Mouse (Mus musculus) CH12.LX (cell line): ENCODE measurements around the gene Nlrp3. TPM values are rescaled to one million over a fixed set of nuclear protein-coding genes. Genes with fewer than 3 reads are reported as not detected.

Source experiments
- DNase-seq: peaks from one replicate; pipeline ENCODE4 v3.0.0-alpha.2; 2013; ENCODE audit errors: extremely low read depth
- H3K27ac ChIP-seq: 2 replicates; pipeline ENCODE4 v1.5.1; 2012; ENCODE audit warnings: low read depth, mild to moderate bottlenecking, control low read depth, moderate library complexity; ENCODE audit not compliant: insufficient read depth
- H3K27me3 ChIP-seq: replicated peaks from 2 replicates; pipeline ENCODE3; 2012; ENCODE audit warnings: inconsistent platforms
- H3K36me3 ChIP-seq, 2 experiments: replicated peaks in 1 of 2; 2 replicates each; pipeline versions ENCODE3 to v1.6.1; 2012; ENCODE audit warnings: inconsistent platforms in 1 of 2, low read length in 1 of 2, mild to moderate bottlenecking in 1 of 2, mixed read lengths in 1 of 2, moderate library complexity in 1 of 2; ENCODE audit not compliant: control insufficient read depth in 1 of 2, insufficient read depth in 1 of 2
- H3K4me1 ChIP-seq, 2 experiments: 2 replicates each; pipeline ENCODE4 v1.6.1; 2012; ENCODE audit warnings: inconsistent platforms in 1 of 2, moderate library complexity in 1 of 2; ENCODE audit not compliant: insufficient read depth in 2 of 2, control insufficient read depth in 1 of 2
- H3K4me2 ChIP-seq: 2 replicates; pipeline ENCODE4 v1.6.1; 2012; ENCODE audit warnings: low read depth, mild to moderate bottlenecking, control low read depth; ENCODE audit not compliant: poor library complexity, insufficient read depth, severe bottlenecking
- H3K4me3 ChIP-seq, 3 experiments: fragments of 150-350 bp in 1 of 3; sonication (generic) in 1 of 3; replicated peaks in 1 of 3; 2 replicates each; pipeline versions ENCODE3 to v1.5.1; 2011 to 2012; ENCODE audit warnings: low read depth in 2 of 3, low read length in 2 of 3, mild to moderate bottlenecking in 2 of 3, moderate library complexity in 2 of 3, control low read depth in 1 of 3, improper control_type of control experiment in 1 of 3, inconsistent platforms in 1 of 3, mixed read lengths in 1 of 3; ENCODE audit not compliant: poor library complexity in 1 of 3
- H3K79me2 ChIP-seq: replicated peaks from 2 replicates; pipeline ENCODE4 v1.6.1; 2012; ENCODE audit warnings: mild to moderate bottlenecking, moderate library complexity; ENCODE audit not compliant: control insufficient read depth, poor library complexity, insufficient read depth, severe bottlenecking; ENCODE audit errors: extremely low read depth
- H3K9ac ChIP-seq: 2 replicates; pipeline ENCODE4 v1.6.1; 2012; ENCODE audit warnings: low read depth, mild to moderate bottlenecking, control low read depth, moderate library complexity; ENCODE audit not compliant: insufficient read depth
- H3K9me3 ChIP-seq: replicated peaks from 2 replicates; pipeline ENCODE3; 2012; ENCODE audit warnings: low read length, inconsistent platforms, mixed read lengths
- CHD2 ChIP-seq: IDR thresholded peaks from 2 replicates; pipeline ENCODE4 v1.6.1; 2011; ENCODE audit warnings: low read length, improper control_type of control experiment
- CTCF ChIP-seq, 2 experiments: IDR thresholded peaks in 1 of 2; conservative IDR thresholded peaks in 1 of 2; 2 replicates each; pipeline ENCODE4 v1.5.1; 2011 to 2012; ENCODE audit warnings: low read depth in 2 of 2, low read length in 2 of 2, improper control_type of control experiment in 1 of 2, inconsistent platforms in 1 of 2, mild to moderate bottlenecking in 1 of 2, moderate library complexity in 1 of 2
- E2F4 ChIP-seq: IDR thresholded peaks from 2 replicates; pipeline ENCODE4 v1.6.1; 2011; ENCODE audit warnings: low read depth, low read length, improper control_type of control experiment; ENCODE audit not compliant: insufficient replicate concordance
- ELF1 ChIP-seq: IDR thresholded peaks from 2 replicates; pipeline ENCODE4 v1.6.1; 2014; ENCODE audit warnings: low read depth, mild to moderate bottlenecking, inconsistent platforms, low read length, improper control_type of control experiment
- ETS1 ChIP-seq: conservative IDR thresholded peaks from 2 replicates; pipeline ENCODE4 v1.6.1; 2012; ENCODE audit warnings: low read depth, mild to moderate bottlenecking, inconsistent platforms, low read length, improper control_type of control experiment, moderate library complexity
- GABPA ChIP-seq: IDR thresholded peaks from 2 replicates; pipeline ENCODE4 v1.6.1; 2012; ENCODE audit warnings: low read depth, low read length, improper control_type of control experiment, inconsistent platforms; ENCODE audit not compliant: insufficient replicate concordance
- HCFC1 ChIP-seq: IDR thresholded peaks from 2 replicates; pipeline ENCODE4 v1.6.1; 2012; ENCODE audit warnings: low read depth, mild to moderate bottlenecking, inconsistent platforms, low read length, improper control_type of control experiment
- IRF4 ChIP-seq: IDR thresholded peaks from 2 replicates; pipeline ENCODE4 v1.6.1; 2014; ENCODE audit warnings: low read depth, mild to moderate bottlenecking, inconsistent platforms, low read length, improper control_type of control experiment
- KAT2A ChIP-seq: IDR thresholded peaks from 2 replicates; pipeline ENCODE4 v1.6.1; 2012; ENCODE audit warnings: low read length, improper control_type of control experiment, inconsistent platforms; ENCODE audit not compliant: insufficient replicate concordance
- MAX ChIP-seq: IDR thresholded peaks from 2 replicates; pipeline ENCODE4 v1.6.1; 2011; ENCODE audit warnings: low read length, improper control_type of control experiment
- MAZ ChIP-seq: IDR thresholded peaks from 2 replicates; pipeline ENCODE4 v1.6.1; 2012; ENCODE audit warnings: low read depth, mild to moderate bottlenecking, inconsistent platforms, low read length, improper control_type of control experiment, moderate library complexity
- MEF2A ChIP-seq: IDR thresholded peaks from 2 replicates; pipeline ENCODE4 v1.6.1; 2014; ENCODE audit warnings: low read depth, mild to moderate bottlenecking, inconsistent platforms, low read length, improper control_type of control experiment, borderline replicate concordance
- MYC ChIP-seq: IDR thresholded peaks from 2 replicates; pipeline ENCODE4 v1.6.1; 2011; ENCODE audit warnings: low read depth, mild to moderate bottlenecking, improper control_type of control experiment, low read length
- NRF1 ChIP-seq: IDR thresholded peaks from 2 replicates; pipeline ENCODE4 v1.6.1; 2014; ENCODE audit warnings: low read depth, mild to moderate bottlenecking, inconsistent platforms, low read length, improper control_type of control experiment, moderate library complexity
- PAX5 ChIP-seq: IDR thresholded peaks from 2 replicates; pipeline ENCODE4 v1.6.1; 2012; ENCODE audit warnings: low read length, inconsistent platforms, mixed read lengths
- POLR2AphosphoS2 ChIP-seq: IDR thresholded peaks from 2 replicates; pipeline ENCODE4 v1.6.1; 2011; ENCODE audit warnings: low read depth, low read length, improper control_type of control experiment
- RAD21 ChIP-seq: IDR thresholded peaks from 2 replicates; pipeline ENCODE4 v1.6.1; 2011; ENCODE audit warnings: low read depth, mild to moderate bottlenecking, low read length, improper control_type of control experiment, moderate library complexity
- RCOR1 ChIP-seq: conservative IDR thresholded peaks from 2 replicates; pipeline ENCODE4 v1.6.1; 2012; ENCODE audit warnings: low read depth, mild to moderate bottlenecking, inconsistent platforms, low read length, improper control_type of control experiment
- SIN3A ChIP-seq: IDR thresholded peaks from 2 replicates; pipeline ENCODE4 v1.6.1; 2012; ENCODE audit warnings: low read length, improper control_type of control experiment, inconsistent platforms
- SMC3 ChIP-seq: IDR thresholded peaks from 2 replicates; pipeline ENCODE4 v1.6.1; 2011; ENCODE audit warnings: low read depth, low read length, improper control_type of control experiment
- TBP ChIP-seq: conservative IDR thresholded peaks from 2 replicates; pipeline ENCODE4 v1.6.1; 2011; ENCODE audit warnings: low read depth, low read length, improper control_type of control experiment
- TCF12 ChIP-seq: IDR thresholded peaks from 2 replicates; pipeline ENCODE4 v1.6.1; 2014; ENCODE audit warnings: low read depth, mild to moderate bottlenecking, inconsistent platforms, low read length, improper control_type of control experiment
- UBTF ChIP-seq: IDR thresholded peaks from 2 replicates; pipeline ENCODE4 v1.6.1; 2012; ENCODE audit warnings: low read depth, mild to moderate bottlenecking, inconsistent platforms, low read length, improper control_type of control experiment, moderate library complexity
- USF1 ChIP-seq: IDR thresholded peaks from 2 replicates; pipeline ENCODE4 v1.6.1; 2014; ENCODE audit warnings: low read depth, mild to moderate bottlenecking, inconsistent platforms, low read length, improper control_type of control experiment
- USF2 ChIP-seq: conservative IDR thresholded peaks from 2 replicates; pipeline ENCODE4 v1.6.1; 2011; ENCODE audit warnings: low read depth, low read length, improper control_type of control experiment
- ZC3H11A ChIP-seq: IDR thresholded peaks from 2 replicates; pipeline ENCODE4 v1.6.1; 2012; ENCODE audit warnings: low read depth, mild to moderate bottlenecking, inconsistent platforms, low read length, improper control_type of control experiment
- ZKSCAN1 ChIP-seq: IDR thresholded peaks from 2 replicates; pipeline ENCODE4 v1.6.1; 2012; ENCODE audit warnings: low read depth, inconsistent platforms, low read length, improper control_type of control experiment, borderline replicate concordance
- dilution Hi-C: fragments of 300-500 bp; cut with MboI; formaldehyde crosslinking; loops from 2 replicates; pipeline ENCODE4 v1.14.3; 2020; ENCODE audit warnings: low sequenced_read_pairs; ENCODE audit not compliant: extremely low pct_unique_long_range_greater_than_20kb, extremely low pct_ligation_motif_present
- in situ Hi-C: fragments of 300-500 bp; cut with MboI; formaldehyde crosslinking; loops from 3 replicates; pipeline ENCODE4 v1.14.3; 2019; ENCODE audit warnings: low sequenced_read_pairs, low pct_ligation_motif_present, low pct_unique_long_range_greater_than_20kb, mixed read lengths
- polyA plus RNA-seq: library from polyadenylated mRNA; unstranded; fragments of >175 nt; gene quantifications from 2 replicates; pipeline ENCODE4 v1.2.1, GENCODE M21; 2012; ENCODE audit warnings: low read depth; ENCODE audit not compliant: insufficient read length
- total RNA-seq, 2 experiments: library from RNA; depleted of rRNA; stranded (reverse); fragments of 300-350 nt in 1 of 2; fragments of >200 nt in 1 of 2; gene quantifications; 2 replicates each; pipeline ENCODE4 v1.2.3; 2012 to 2014

Gene Nlrp3
- total and polyA plus RNA-seq, 3 experiments, result 0.04 TPM; not detected in 2

DNA sequence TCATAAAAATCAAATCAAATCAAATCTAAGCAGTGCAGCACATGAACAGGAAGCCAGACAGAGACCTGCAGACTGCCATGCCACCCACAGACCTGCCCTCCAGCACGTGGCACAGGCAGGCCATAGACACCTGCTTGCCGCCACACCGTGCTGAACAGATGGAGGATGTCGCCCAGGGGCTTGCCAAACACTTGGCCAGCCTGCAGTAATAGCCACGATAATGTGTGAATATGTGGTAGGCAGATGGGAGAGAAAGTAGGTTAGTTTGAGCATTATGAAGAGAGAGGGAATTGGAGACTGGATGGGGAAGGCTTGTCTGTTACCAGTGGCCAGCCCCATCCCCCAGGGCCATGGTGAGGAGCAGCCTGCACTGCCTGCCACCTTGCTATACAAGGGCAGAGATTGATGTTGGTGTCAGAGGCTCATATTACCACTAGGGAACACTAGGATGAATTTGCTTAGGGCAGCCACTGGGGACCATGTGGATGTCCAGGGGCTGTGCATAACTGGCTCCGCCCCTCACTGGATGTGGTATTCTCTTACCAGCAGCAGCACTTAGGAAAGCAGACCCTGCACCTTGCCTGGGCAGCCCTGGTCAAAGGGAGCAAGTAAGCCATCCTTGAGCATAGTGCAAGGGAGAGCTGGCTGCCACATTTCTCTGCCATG, 10.4 kb upstream of the Nlrp3 start:
- dilution Hi-C loops, result no loop called here
- Histone ChIP-seq H3K4me3 (no peak overlapping the region), H3K27ac (no peak overlapping the region), H3K9me3 (peaks cover 2% of the 10 kb centered on the region), H3K79me2 (no peaks in the 10 kb centered on the region), H3K9ac (no peak overlapping the region), H3K4me1 (peaks cover 0 to 29% of the 10 kb centered on the region in 2 experiments; a peak in 2 of 4 replicates), H3K27me3 (no peaks in the 10 kb centered on the region), H3K36me3 (no peaks in the 10 kb centered on the region), H3K4me2 (no peak overlapping the region)
- in situ Hi-C loops, result no loop called here
- DNase-seq, result no peak
- TF ChIP-seq ELF1, result no peak
- no peak for TF ChIP-seq GABPA
- TF ChIP-seq MAX, result no peak
- TF ChIP-seq TBP, result no peak
- no peak for TF ChIP-seq CHD2
- no peak for TF ChIP-seq CTCF (conservative IDR thresholded peaks at IDR 0.05 in 1 of 2, IDR thresholded peaks at IDR 0.05 in 1 of 2; ENCODE audit: low read depth in 2 of 2, low read length in 2 of 2)
- TF ChIP-seq IRF4, result no peak
- no peak for TF ChIP-seq USF2
- no peak for TF ChIP-seq ZKSCAN1
- no peak for TF ChIP-seq HCFC1
- no peak for TF ChIP-seq SIN3A
- no peak for TF ChIP-seq ETS1
- no peak for TF ChIP-seq NRF1
- TF ChIP-seq RAD21, result no peak

DNA sequence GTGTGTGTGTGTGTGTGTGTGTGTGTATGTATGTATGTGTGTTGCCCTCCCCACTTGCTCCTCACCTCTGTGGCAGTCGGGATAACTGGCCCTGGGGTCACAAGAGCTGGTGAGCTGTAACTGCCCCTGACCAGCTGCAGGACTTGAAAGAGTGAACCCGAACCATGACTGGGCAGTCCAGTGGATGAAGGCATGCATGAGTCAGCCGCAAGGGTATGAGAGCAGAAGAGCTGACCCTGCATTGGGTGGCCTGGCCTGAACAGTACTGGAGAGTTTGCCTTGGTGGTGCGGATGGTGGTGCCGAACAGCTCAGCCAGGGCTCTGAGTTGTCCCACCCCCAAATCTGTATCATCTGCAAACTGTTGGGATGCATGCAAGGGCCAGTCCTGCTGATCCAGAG, 9.8 kb upstream of the Nlrp3 start:
- in situ Hi-C loops, result no loop called here
- Histone ChIP-seq H3K9ac (no peak overlapping the region), H3K9me3 (peaks cover 2% of the 10 kb centered on the region), H3K4me3 (no peak overlapping the region), H3K36me3 (no peaks in the 10 kb centered on the region), H3K79me2 (no peaks in the 10 kb centered on the region), H3K4me2 (no peak overlapping the region)
- DNase-seq, result no peak
- dilution Hi-C loops, result no loop called here
- TF ChIP-seq MAX (no peak), ETS1 (no peak), RAD21 (no peak), CTCF (conservative IDR thresholded peaks at IDR 0.05 in 1 of 2, IDR thresholded peaks at IDR 0.05 in 1 of 2; ENCODE audit: low read depth in 2 of 2, low read length in 2 of 2) (no peak), UBTF (no peak), SIN3A (no peak), POLR2AphosphoS2 (no peak), SMC3 (no peak), USF1 (no peak), PAX5 (no peak), KAT2A (no peak), MEF2A (no peak), MYC (no peak), E2F4 (no peak), USF2 (no peak), ZC3H11A (no peak), RCOR1 (no peak), MAZ (no peak), TCF12 (no peak), HCFC1 (no peak)
- TF ChIP-seq, all 38 proteins: peak for 0
- H3K27me3 ChIP-seq, result no peaks in the 10 kb centered on the region
- no peak overlapping the region for H3K27ac ChIP-seq
- peaks cover 0 to 25% of the 10 kb centered on the region in 2 experiments; a peak in 2 of 4 replicates for H3K4me1 ChIP-seq
